Mouse (Mus musculus) megakaryocyte, adult 5-6 weeks (primary cell): ENCODE data around the gene Ptchd1. TPM values are rescaled to one million over a fixed set of nuclear protein-coding genes. Genes with fewer than 3 reads are reported as not detected.
A peak's percentile ranks its signal among the peaks of the same experiment; 100 is the strongest.

Source experiments
- ATAC-seq: 2 replicates; pipeline ENCODE4 v1.8.0; 2016; ENCODE audit warnings: mild to moderate bottlenecking, inconsistent platforms; ENCODE audit not compliant: poor library complexity, severe bottlenecking
- total RNA-seq, 2 experiments: library from RNA; stranded (forward) in 1 of 2; stranded (reverse) in 1 of 2; fragments of 153-499, 151-499 nt in 1 of 2; fragments of 221-1000, 200-1000 nt in 1 of 2; gene quantifications; 2 replicates each; pipeline versions ENCODE4 v1.2.3 to v1.2.4; 2015 to 2017

Gene Ptchd1
- total RNA-seq (2015) = 0.93 and 1.2 TPM in 2 replicates
- 0.16 and 0.73 TPM in 2 replicates for total RNA-seq (2017)

GRCm38 (mm10) chrX:155623701-155624281 is at the start of gene Ptchd1:
TSS of gene Ptchd1 (minus strand) at chrX:155623814.
- no peak for ATAC-seq

- ATAC-seq = no peak
Observed at GRCm38 (mm10) chrX:155657971-155658370, 34.4 kb upstream of the Ptchd1 start.

- ATAC-seq = peak; percentile 89
Observed at GRCm38 (mm10) chrX:155645975-155646374, 22.4 kb upstream of the Ptchd1 start.

- ATAC-seq = peak; percentile 74
Observed at GRCm38 (mm10) chrX:155643975-155644374, 20.4 kb upstream of the Ptchd1 start.

GRCm38 (mm10) chrX:155625671-155626196 is 2.1 kb upstream of the Ptchd1 start:
- ATAC-seq = no peak

GRCm38 (mm10) chrX:155624895-155625294 is 1.3 kb upstream of the Ptchd1 start:
- ATAC-seq = no peak

- 0 out of 2 replicates have a peak, but pooled peaks have one; percentile 28 for ATAC-seq
Observed at GRCm38 (mm10) chrX:155624341-155624841, 777 bp upstream of the Ptchd1 start, which contains the start of gene Gm15155. TSS of gene Gm15155 (plus strand) at chrX:155624741.

- peak; percentile 17; the same call in 1 of the 2 replicates for ATAC-seq
Observed at GRCm38 (mm10) chrX:155622961-155623599, 534 bp downstream of the Ptchd1 start.

GRCm38 (mm10) chrX:155622527-155622926 is 1.1 kb downstream of the Ptchd1 start:
- peak; percentile 83 for ATAC-seq

GRCm38 (mm10) chrX:155601196-155601595 is 22.4 kb downstream of the Ptchd1 start:
- no peak for ATAC-seq

- peak; percentile 75 for ATAC-seq
Observed at GRCm38 (mm10) chrX:155596390-155596789, 27.2 kb downstream of the Ptchd1 start.

GRCm38 (mm10) chrX:155594685-155595084 is 28.9 kb downstream of the Ptchd1 start:
- no peak for ATAC-seq

- ATAC-seq = no peak
Observed at GRCm38 (mm10) chrX:155592467-155592866, 31.1 kb downstream of the Ptchd1 start.

GRCm38 (mm10) chrX:155591490-155591889 is 32.1 kb downstream of the Ptchd1 start:
- no peak for ATAC-seq

- peak; percentile 98 for ATAC-seq
Observed at GRCm38 (mm10) chrX:155584586-155584985, 39.0 kb downstream of the Ptchd1 start.

GRCm38 (mm10) chrX:155579791-155580190 is 43.8 kb downstream of the Ptchd1 start:
- no peak for ATAC-seq

- no peak for ATAC-seq
Observed at GRCm38 (mm10) chrX:155572396-155572795, 51.2 kb downstream of the Ptchd1 start.

GRCm38 (mm10) chrX:155543780-155544179 is 79.8 kb downstream of the Ptchd1 start:
- ATAC-seq = peak; percentile 84
